Mouse (Mus musculus): Measurements from ENCODE around the gene Scn4a. TPM values are rescaled to one million over a fixed set of nuclear protein-coding genes. Genes with fewer than 3 reads are reported as not detected.

Gene Scn4a
- polyA plus RNA-seq, 1 experiment from 2014 or later = 0.04 TPM

- H3K27me3 ChIP-seq (replicated peaks; ENCODE audit: control insufficient read depth, insufficient read depth, low read length) = no peaks in the 10 kb centered on the region
- no peaks in the 10 kb centered on the region for H3K9me3 ChIP-seq (ENCODE audit: control insufficient read depth, low read length)
- ATAC-seq (replicated peaks; ENCODE audit: low FRiP score, low TSS enrichment, low read depth) (no peak), DNase-seq (ENCODE audit: low spot score) (no peak)
- no peak overlapping the region for H3K4me2 ChIP-seq (ENCODE audit: low read length)
- H3K4me3 ChIP-seq (ENCODE audit: low read depth, low read length) = no peak overlapping the region
- H3K4me1 ChIP-seq (replicated peaks; ENCODE audit: control insufficient read depth, insufficient read depth, low read length) = no peaks in the 10 kb centered on the region
- H3K9ac ChIP-seq (ENCODE audit: low read length) = no peak overlapping the region
- WGBS = 78% methylated on average over 10 of the region's 10 CpGs
- H3K36me3 ChIP-seq (ENCODE audit: control insufficient read depth, insufficient read depth, low read length) = no peaks in the 10 kb centered on the region
- H3K27ac ChIP-seq (ENCODE audit: low read depth) = no peak overlapping the region
Measured at GRCm38 (mm10) chr11:106305348-106306064, 47.6 kb downstream of the Scn4a start.

- no peak overlapping the region for H3K9ac ChIP-seq (ENCODE audit: low read length)
- peak; percentile 87 for DNase-seq (ENCODE audit: low spot score)
- H3K27ac ChIP-seq (ENCODE audit: low read depth) = no peak overlapping the region
- no peaks in the 10 kb centered on the region for H3K36me3 ChIP-seq (ENCODE audit: control insufficient read depth, insufficient read depth, low read length)
- WGBS = 15% methylated on average over 2 of the region's 2 CpGs
- H3K9me3 ChIP-seq (ENCODE audit: control insufficient read depth, low read length) = no peaks in the 10 kb centered on the region
- H3K4me1 ChIP-seq (replicated peaks; ENCODE audit: control insufficient read depth, insufficient read depth, low read length) = no peaks in the 10 kb centered on the region
- ATAC-seq (replicated peaks; ENCODE audit: low FRiP score, low TSS enrichment, low read depth) = 0 out of 2 replicates have a peak, but pooled peaks have one; percentile 47
- H3K4me3 ChIP-seq (ENCODE audit: low read depth, low read length) = no peak overlapping the region
- H3K4me2 ChIP-seq (ENCODE audit: low read length) = no peak overlapping the region
- H3K27me3 ChIP-seq (replicated peaks; ENCODE audit: control insufficient read depth, insufficient read depth, low read length) = no peaks in the 10 kb centered on the region
Measured at GRCm38 (mm10) chr11:106302634-106303033, 50.5 kb downstream of the Scn4a start.

- Histone ChIP-seq H3K36me3 (ENCODE audit: control insufficient read depth, insufficient read depth, low read length) (no peaks in the 10 kb centered on the region), H3K27ac (ENCODE audit: low read depth) (no peak within 1 kb of the TSS), H3K27me3 (replicated peaks; ENCODE audit: control insufficient read depth, insufficient read depth, low read length) (no peaks in the 10 kb centered on the region), H3K4me1 (replicated peaks; ENCODE audit: control insufficient read depth, insufficient read depth, low read length) (no peaks in the 10 kb centered on the region), H3K9ac (ENCODE audit: low read length) (no peak within 1 kb of the TSS), H3K4me3 (ENCODE audit: low read depth, low read length) (no peak within 1 kb of the TSS), H3K9me3 (ENCODE audit: control insufficient read depth, low read length) (no peaks in the 10 kb centered on the region), H3K4me2 (ENCODE audit: low read length) (no peak within 1 kb of the TSS)
- DNase-seq (ENCODE audit: low spot score) (no peak), ATAC-seq (replicated peaks; ENCODE audit: low FRiP score, low TSS enrichment, low read depth) (no peak)
- WGBS = 79% methylated on average over 9 of the region's 9 CpGs
Measured at GRCm38 (mm10) chr11:106301765-106302164, 51.3 kb downstream of the Scn4a start, which contains the start of gene Gh. Gh (minus strand) TSS chr11:106301865.

GRCm38 (mm10) chr11:106291861-106292260 lies 61.2 kb downstream of the Scn4a start:
- Histone ChIP-seq H3K4me2 (ENCODE audit: low read length) (no peak overlapping the region), H3K9ac (ENCODE audit: low read length) (no peak overlapping the region), H3K4me3 (ENCODE audit: low read depth, low read length) (no peak overlapping the region), H3K9me3 (ENCODE audit: control insufficient read depth, low read length) (no peaks in the 10 kb centered on the region), H3K27me3 (replicated peaks; ENCODE audit: control insufficient read depth, insufficient read depth, low read length) (no peaks in the 10 kb centered on the region), H3K27ac (ENCODE audit: low read depth) (no peak overlapping the region), H3K36me3 (ENCODE audit: control insufficient read depth, insufficient read depth, low read length) (no peaks in the 10 kb centered on the region), H3K4me1 (replicated peaks; ENCODE audit: control insufficient read depth, insufficient read depth, low read length) (no peaks in the 10 kb centered on the region)
- ATAC-seq (replicated peaks; ENCODE audit: low FRiP score, low TSS enrichment, low read depth) (no peak), DNase-seq (ENCODE audit: low spot score) (no peak)
- WGBS = 91% methylated on average over 2 of the region's 2 CpGs

GRCm38 (mm10) chr11:106290376-106290775 lies 62.7 kb downstream of the Scn4a start:
- H3K4me2 ChIP-seq (ENCODE audit: low read length) = no peak overlapping the region
- H3K4me3 ChIP-seq (ENCODE audit: low read depth, low read length) = no peak overlapping the region
- H3K27me3 ChIP-seq (replicated peaks; ENCODE audit: control insufficient read depth, insufficient read depth, low read length) = no peaks in the 10 kb centered on the region
- DNase-seq (ENCODE audit: low spot score) = no peak
- H3K4me1 ChIP-seq (replicated peaks; ENCODE audit: control insufficient read depth, insufficient read depth, low read length) = no peaks in the 10 kb centered on the region
- ATAC-seq (replicated peaks; ENCODE audit: low FRiP score, low TSS enrichment, low read depth) = no peak
- H3K9me3 ChIP-seq (ENCODE audit: control insufficient read depth, low read length) = no peaks in the 10 kb centered on the region
- H3K27ac ChIP-seq (ENCODE audit: low read depth) = no peak overlapping the region
- no peaks in the 10 kb centered on the region for H3K36me3 ChIP-seq (ENCODE audit: control insufficient read depth, insufficient read depth, low read length)
- 92% methylated on average over 5 of the region's 5 CpGs for WGBS
- H3K9ac ChIP-seq (ENCODE audit: low read length) = no peak overlapping the region

GRCm38 (mm10) chr11:106289369-106289768 lies 63.7 kb downstream of the Scn4a start:
- H3K4me1 ChIP-seq (replicated peaks; ENCODE audit: control insufficient read depth, insufficient read depth, low read length) = no peaks in the 10 kb centered on the region
- H3K4me2 ChIP-seq (ENCODE audit: low read length) = no peak overlapping the region
- H3K9ac ChIP-seq (ENCODE audit: low read length) = no peak overlapping the region
- no peaks in the 10 kb centered on the region for H3K36me3 ChIP-seq (ENCODE audit: control insufficient read depth, insufficient read depth, low read length)
- no peaks in the 10 kb centered on the region for H3K9me3 ChIP-seq (ENCODE audit: control insufficient read depth, low read length)
- no peaks in the 10 kb centered on the region for H3K27me3 ChIP-seq (replicated peaks; ENCODE audit: control insufficient read depth, insufficient read depth, low read length)
- H3K4me3 ChIP-seq (ENCODE audit: low read depth, low read length) = no peak overlapping the region
- no peak overlapping the region for H3K27ac ChIP-seq (ENCODE audit: low read depth)
- no peak for DNase-seq (ENCODE audit: low spot score)
- 59% methylated on average over 8 of the region's 8 CpGs for WGBS
- no peak for ATAC-seq (replicated peaks; ENCODE audit: low FRiP score, low TSS enrichment, low read depth)

- DNase-seq (ENCODE audit: low spot score) (no peak), ATAC-seq (replicated peaks; ENCODE audit: low FRiP score, low TSS enrichment, low read depth) (no peak)
- Histone ChIP-seq H3K4me2 (ENCODE audit: low read length) (no peak overlapping the region), H3K27ac (ENCODE audit: low read depth) (no peak overlapping the region), H3K4me1 (replicated peaks; ENCODE audit: control insufficient read depth, insufficient read depth, low read length) (no peaks in the 10 kb centered on the region), H3K36me3 (ENCODE audit: control insufficient read depth, insufficient read depth, low read length) (no peaks in the 10 kb centered on the region), H3K27me3 (replicated peaks; ENCODE audit: control insufficient read depth, insufficient read depth, low read length) (no peaks in the 10 kb centered on the region), H3K9me3 (ENCODE audit: control insufficient read depth, low read length) (no peaks in the 10 kb centered on the region), H3K4me3 (ENCODE audit: low read depth, low read length) (no peak overlapping the region), H3K9ac (ENCODE audit: low read length) (no peak overlapping the region)
- WGBS = 59% methylated on average over 11 of the region's 11 CpGs
Measured at GRCm38 (mm10) chr11:106286987-106287386, 66.1 kb downstream of the Scn4a start.

- H3K4me3 ChIP-seq (ENCODE audit: low read depth, low read length) = no peak overlapping the region
- H3K27ac ChIP-seq (ENCODE audit: low read depth) = no peak overlapping the region
- ATAC-seq (replicated peaks; ENCODE audit: low FRiP score, low TSS enrichment, low read depth) = no peak
- no peaks in the 10 kb centered on the region for H3K36me3 ChIP-seq (ENCODE audit: control insufficient read depth, insufficient read depth, low read length)
- no peak overlapping the region for H3K9ac ChIP-seq (ENCODE audit: low read length)
- H3K27me3 ChIP-seq (replicated peaks; ENCODE audit: control insufficient read depth, insufficient read depth, low read length) = no peaks in the 10 kb centered on the region
- H3K4me1 ChIP-seq (replicated peaks; ENCODE audit: control insufficient read depth, insufficient read depth, low read length) = no peaks in the 10 kb centered on the region
- H3K9me3 ChIP-seq (ENCODE audit: control insufficient read depth, low read length) = no peaks in the 10 kb centered on the region
- 89% methylated on average over 7 of the region's 7 CpGs for WGBS
- DNase-seq (ENCODE audit: low spot score) = no peak
- no peak overlapping the region for H3K4me2 ChIP-seq (ENCODE audit: low read length)
Measured at GRCm38 (mm10) chr11:106286206-106286605, 66.9 kb downstream of the Scn4a start.

GRCm38 (mm10) chr11:106284126-106284525 lies 69.0 kb downstream of the Scn4a start:
- H3K27ac ChIP-seq (ENCODE audit: low read depth) = no peak overlapping the region
- no peaks in the 10 kb centered on the region for H3K9me3 ChIP-seq (ENCODE audit: control insufficient read depth, low read length)
- WGBS = 66% methylated on average over 8 of the region's 8 CpGs
- H3K4me3 ChIP-seq (ENCODE audit: low read depth, low read length) = no peak overlapping the region
- no peak overlapping the region for H3K4me2 ChIP-seq (ENCODE audit: low read length)
- no peaks in the 10 kb centered on the region for H3K27me3 ChIP-seq (replicated peaks; ENCODE audit: control insufficient read depth, insufficient read depth, low read length)
- DNase-seq (ENCODE audit: low spot score) = no peak
- no peak for ATAC-seq (replicated peaks; ENCODE audit: low FRiP score, low TSS enrichment, low read depth)
- H3K36me3 ChIP-seq (ENCODE audit: control insufficient read depth, insufficient read depth, low read length) = no peaks in the 10 kb centered on the region
- no peak overlapping the region for H3K9ac ChIP-seq (ENCODE audit: low read length)
- H3K4me1 ChIP-seq (replicated peaks; ENCODE audit: control insufficient read depth, insufficient read depth, low read length) = no peaks in the 10 kb centered on the region
